Mouse (Mus musculus): ENCODE measurements at regions not wholly inside any gene's neighbourhood (a gene's known extent, or its start where the extent isn't known, plus 50 kb on each side); places are given as distances from the start of the nearest gene placed in this dataset.

- DNase-seq, result no peak
These were observed 114.4 kb downstream of the Sox2 start for GRCm38 (mm10) chr3:34764559-34764958.

GRCm38 (mm10) chr3:34765151-34765550 is 114.9 kb downstream of the Sox2 start:
- no peak for DNase-seq

- DNase-seq, result no peak
These were observed 119.6 kb downstream of the Sox2 start for GRCm38 (mm10) chr3:34769818-34770217.

- DNase-seq, result no peak
These were observed 120.1 kb downstream of the Sox2 start for GRCm38 (mm10) chr3:34770271-34770670.

- no peak for DNase-seq
These were observed 121.8 kb downstream of the Sox2 start for GRCm38 (mm10) chr3:34772035-34772434.

- no peak for DNase-seq
These were observed 123.6 kb downstream of the Sox2 start for GRCm38 (mm10) chr3:34773678-34774425.

GRCm38 (mm10) chr3:34781770-34782169 is 131.6 kb downstream of the Sox2 start:
- no peak for DNase-seq

- DNase-seq, result no peak
These were observed 133.2 kb downstream of the Sox2 start for GRCm38 (mm10) chr3:34783398-34783797.

GRCm38 (mm10) chr3:34787211-34787610 is 137.0 kb downstream of the Sox2 start:
- DNase-seq, result no peak

- no peak for DNase-seq
These were observed 145.1 kb downstream of the Sox2 start for GRCm38 (mm10) chr3:34795103-34795983.

GRCm38 (mm10) chr3:34795984-34796266 is 145.7 kb downstream of the Sox2 start:
- no peak for DNase-seq

GRCm38 (mm10) chr3:34808833-34809232 is 158.6 kb downstream of the Sox2 start:
- DNase-seq, result no peak

GRCm38 (mm10) chr3:34811753-34812152 is 161.5 kb downstream of the Sox2 start:
- DNase-seq, result no peak

GRCm38 (mm10) chr3:34813046-34813625 is 162.9 kb downstream of the Sox2 start:
- DNase-seq, result no peak

GRCm38 (mm10) chr3:34825036-34825435 is 174.8 kb downstream of the Sox2 start:
- no peak for DNase-seq

GRCm38 (mm10) chr3:34826396-34826795 is 176.2 kb downstream of the Sox2 start:
- no peak for DNase-seq

GRCm38 (mm10) chr3:34828453-34829206 is 178.4 kb downstream of the Sox2 start:
- no peak for DNase-seq

GRCm38 (mm10) chr3:34836741-34837267 is 186.6 kb downstream of the Sox2 start:
- DNase-seq, result no peak

GRCm38 (mm10) chr3:34837644-34838332 is 187.6 kb downstream of the Sox2 start:
- no peak for DNase-seq

GRCm38 (mm10) chr3:34860877-34861649 is 210.9 kb downstream of the Sox2 start:
- DNase-seq, result no peak

GRCm38 (mm10) chr3:34868698-34869409 is 218.6 kb downstream of the Sox2 start:
- DNase-seq, result no peak
